Mouse (Mus musculus) ES-E14 (cell line): Measurements from ENCODE around the gene Prkcq. TPM values are rescaled to one million over a fixed set of nuclear protein-coding genes. Genes with fewer than 3 reads are reported as not detected.

Experiments
- DNase-seq: peaks from one replicate; pipeline ENCODE4 v3.0.0-alpha.2; 2013; ENCODE audit warnings: low read depth, low spot score
- H3K27ac ChIP-seq: 2 replicates; pipeline ENCODE4 v1.5.1; 2012; ENCODE audit warnings: low read depth, mild to moderate bottlenecking, low read length, moderate library complexity, mixed read lengths; ENCODE audit not compliant: poor library complexity, insufficient read depth, severe bottlenecking
- H3K36me3 ChIP-seq: 2 replicates; pipeline ENCODE4 v1.6.1; 2012; ENCODE audit warnings: mild to moderate bottlenecking, low read length, moderate library complexity, mixed read lengths; ENCODE audit not compliant: control insufficient read depth, poor library complexity, insufficient read depth, severe bottlenecking
- H3K4me1 ChIP-seq, 2 experiments: fragments of 150-350 bp in 1 of 2; sonication (generic) in 1 of 2; 2 replicates each; pipeline ENCODE4 v1.6.1; 2012; ENCODE audit warnings: low read length in 2 of 2, mild to moderate bottlenecking in 1 of 2, mixed read lengths in 1 of 2; ENCODE audit not compliant: control insufficient read depth in 2 of 2, insufficient read depth in 2 of 2, poor library complexity in 1 of 2
- H3K4me3 ChIP-seq, 2 experiments: fragments of 150-350 bp in 1 of 2; sonication (generic) in 1 of 2; 2 replicates each; pipeline ENCODE4 v1.5.1; 2012; ENCODE audit warnings: low read length in 2 of 2, low read depth in 1 of 2, mild to moderate bottlenecking in 1 of 2, mixed read lengths in 1 of 2; ENCODE audit not compliant: insufficient read depth in 1 of 2, poor library complexity in 1 of 2, severe bottlenecking in 1 of 2
- H3K9ac ChIP-seq: 2 replicates; pipeline ENCODE4 v1.6.1; 2012; ENCODE audit warnings: low read depth, mild to moderate bottlenecking, low read length, mixed read lengths; ENCODE audit not compliant: poor library complexity, insufficient read depth, severe bottlenecking
- H3K9me3 ChIP-seq: fragments of 150-350 bp; sonication (generic); 2 replicates; pipeline ENCODE4 v1.6.1; 2012; ENCODE audit warnings: low read depth, mild to moderate bottlenecking, low read length; ENCODE audit not compliant: control insufficient read depth, insufficient read depth
- CHD2 ChIP-seq: IDR thresholded peaks from 2 replicates; pipeline ENCODE4 v1.6.1; 2014; ENCODE audit warnings: mild to moderate bottlenecking, low read depth, low read length, inconsistent platforms
- HCFC1 ChIP-seq: IDR thresholded peaks from 2 replicates; pipeline ENCODE4 v1.6.1; 2012; ENCODE audit warnings: low read length, inconsistent platforms, borderline replicate concordance; ENCODE audit not compliant: insufficient read depth
- MAFK ChIP-seq: IDR thresholded peaks from 2 replicates; pipeline ENCODE4 v1.6.1; 2014; ENCODE audit warnings: mild to moderate bottlenecking, low read depth, low read length, inconsistent platforms; ENCODE audit not compliant: insufficient read depth
- ZC3H11A ChIP-seq: IDR thresholded peaks from 2 replicates; pipeline ENCODE4 v1.6.1; 2012; ENCODE audit warnings: low read depth, mild to moderate bottlenecking, inconsistent platforms, low read length, borderline replicate concordance
- ZNF384 ChIP-seq: IDR thresholded peaks from 2 replicates; pipeline ENCODE4 v1.6.1; 2012; ENCODE audit warnings: low read depth, low read length, inconsistent platforms
- in situ Hi-C, 2 experiments: fragments of 600-800 bp; cut with MboI; formaldehyde crosslinking; loops; one replicate each; pipeline ENCODE4 v1.15.1; 2025; ENCODE audit warnings: low sequenced_read_pairs in 2 of 2, inconsistent platforms in 1 of 2; ENCODE audit not compliant: unreplicated experiment in 2 of 2
- total RNA-seq: library from RNA; depleted of rRNA; stranded (reverse); fragments of 300-350 nt; gene quantifications from 2 replicates; pipeline ENCODE4 v1.2.3, GENCODE M21; 2012

Prkcq gene
- total RNA-seq, 1 experiment, result 0.09 TPM

- DNase-seq, result no peak
- H3K4me1 ChIP-seq, result no peaks in the 10 kb centered on the region
- TF ChIP-seq CHD2 (no peak), ZNF384 (no peak), ZC3H11A (no peak), MAFK (no peak), HCFC1 (no peak)
Measured at GRCm38 (mm10) chr2:11219262-11219661, 47.4 kb downstream of the Prkcq start.

DNA sequence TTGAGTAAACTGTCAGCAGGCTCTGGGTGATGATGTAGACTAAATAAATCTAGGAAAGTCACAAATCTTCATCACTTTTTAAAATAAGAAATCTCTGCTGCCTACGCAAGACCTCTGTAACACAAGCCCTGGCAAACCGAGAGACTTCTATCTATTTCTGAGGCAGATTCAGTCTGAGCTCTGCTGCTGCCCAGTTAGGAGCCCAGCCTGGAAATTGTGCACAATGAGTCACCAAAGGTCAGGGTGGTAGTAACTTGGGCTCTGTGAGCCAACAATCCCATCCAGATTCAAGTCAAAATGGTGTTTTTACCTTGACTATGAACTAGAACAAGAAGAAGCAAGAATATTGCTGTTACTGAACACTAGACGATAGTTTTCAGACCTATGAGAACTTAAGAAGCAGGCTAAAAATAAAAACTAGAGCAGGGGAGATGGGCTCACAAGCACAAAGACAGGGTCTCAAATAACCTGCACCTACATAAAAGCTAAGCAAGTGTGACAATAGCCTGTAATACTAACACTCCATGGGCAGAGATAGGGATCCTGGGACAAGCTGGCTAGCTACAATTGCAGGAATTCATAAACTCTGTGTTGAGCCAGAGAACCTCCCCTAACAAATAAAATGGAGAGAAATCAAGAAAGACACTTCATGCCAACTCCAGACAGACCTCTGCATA lies 53.0 kb downstream of the Prkcq start:
- in situ Hi-C loops, result no loop called here
- DNase-seq, result no peak
- Histone ChIP-seq H3K4me3 (no peak overlapping the region), H3K4me1 (no peaks in the 10 kb centered on the region), H3K27ac (no peak overlapping the region), H3K9me3 (no peaks in the 10 kb centered on the region), H3K36me3 (no peaks in the 10 kb centered on the region), H3K9ac (no peak overlapping the region)
- TF ChIP-seq CHD2 (no peak), MAFK (no peak), HCFC1 (no peak), ZC3H11A (no peak), ZNF384 (no peak)

More at GRCm38 (mm10) chr2:11219262-11219661, 47.4 kb downstream of the Prkcq start:
- Histone ChIP-seq H3K4me3 (no peak overlapping the region), H3K27ac (no peak overlapping the region), H3K9me3 (no peaks in the 10 kb centered on the region), H3K9ac (no peak overlapping the region), H3K36me3 (no peaks in the 10 kb centered on the region)
- in situ Hi-C loops, result no loop called here

DNA sequence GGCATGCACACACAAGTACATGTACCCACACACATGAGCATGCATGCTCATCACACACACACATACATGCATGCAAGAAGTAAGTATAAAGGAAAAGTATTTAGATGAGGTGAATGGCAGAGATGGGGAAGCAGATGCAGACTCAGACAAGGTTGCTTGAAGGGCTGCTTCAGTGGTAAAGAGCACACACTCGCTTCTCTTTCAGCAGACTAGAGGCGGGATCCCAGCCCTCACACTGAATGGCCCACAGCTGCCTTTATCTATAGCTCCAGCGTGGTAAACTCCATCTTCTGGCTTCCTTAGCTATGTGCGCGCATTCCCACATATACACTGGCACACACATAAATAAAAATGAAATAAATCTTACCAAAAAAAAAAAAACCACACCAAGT lies 53.6 kb downstream of the Prkcq start:
- no peaks in the 10 kb centered on the region for H3K36me3 ChIP-seq
- TF ChIP-seq ZC3H11A (no peak), HCFC1 (no peak), MAFK (no peak), ZNF384 (no peak), CHD2 (no peak)
- no peaks in the 10 kb centered on the region for H3K9me3 ChIP-seq
- H3K4me1 ChIP-seq, result no peaks in the 10 kb centered on the region
- in situ Hi-C loops, result no loop called here
- no peak overlapping the region for H3K4me3 ChIP-seq
- H3K27ac ChIP-seq, result no peak overlapping the region
- no peak for DNase-seq
- no peak overlapping the region for H3K9ac ChIP-seq

DNA sequence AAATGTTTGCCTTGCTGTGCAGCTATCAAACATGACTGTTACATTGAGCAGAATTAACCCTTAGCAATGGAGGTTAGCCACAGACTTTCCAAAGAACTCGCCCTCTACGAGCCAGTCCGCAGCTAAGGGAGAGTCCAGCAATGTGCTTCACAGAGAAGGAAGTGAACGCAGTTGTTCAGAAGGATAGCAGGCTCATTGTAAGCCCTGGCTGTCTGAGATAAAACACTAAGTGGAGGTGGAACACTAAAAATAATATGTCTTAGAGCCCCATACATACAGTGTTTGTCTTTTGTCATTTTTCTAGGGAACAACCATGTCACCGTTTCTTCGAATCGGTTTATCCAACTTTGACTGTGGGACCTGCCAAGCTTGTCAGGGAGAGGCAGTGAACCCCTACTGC lies 54.6 kb downstream of the Prkcq start:
- Histone ChIP-seq H3K9me3 (no peaks in the 10 kb centered on the region), H3K27ac (no peak overlapping the region), H3K9ac (no peak overlapping the region), H3K36me3 (no peaks in the 10 kb centered on the region), H3K4me1 (no peaks in the 10 kb centered on the region), H3K4me3 (no peak overlapping the region)
- TF ChIP-seq HCFC1 (no peak), CHD2 (no peak), ZC3H11A (no peak), MAFK (no peak), ZNF384 (no peak)
- DNase-seq, result no peak
- in situ Hi-C loops, result no loop called here

- no peak for DNase-seq
- H3K27ac ChIP-seq, result no peak overlapping the region
- in situ Hi-C loops, result no loop called here
- H3K4me1 ChIP-seq, result no peaks in the 10 kb centered on the region
- H3K36me3 ChIP-seq, result no peaks in the 10 kb centered on the region
- no peaks in the 10 kb centered on the region for H3K9me3 ChIP-seq
- TF ChIP-seq CHD2 (no peak), HCFC1 (no peak), ZC3H11A (no peak), ZNF384 (no peak), MAFK (no peak)
- H3K9ac ChIP-seq, result no peak overlapping the region
- H3K4me3 ChIP-seq, result no peak overlapping the region
Measured at GRCm38 (mm10) chr2:11229126-11229525, 57.2 kb downstream of the Prkcq start.
